Mouse (Mus musculus) E14TG2a.4 (cell line): Measurements from ENCODE around the gene Gdf3.

Source experiments
- CTCF ChIP-seq: conservative IDR thresholded peaks from 2 replicates; pipeline ENCODE4 v1.5.1; 2014; ENCODE audit warnings: low read length
- NANOG ChIP-seq: IDR thresholded peaks from 2 replicates; pipeline ENCODE4 v1.6.1; 2014; ENCODE audit warnings: borderline replicate concordance, low read length, mixed read lengths

- TF ChIP-seq CTCF (no peak), NANOG (no peak)
These were observed 7.5 kb downstream of the Gdf3 start, which contains the start of gene Apobec1 for GRCm38 (mm10) chr6:122602242-122602991.
